Mouse (Mus musculus) limb, embryonic 15.5 days (tissue): Measurements from ENCODE around the gene Nr6a1. TPM values are rescaled to one million over a fixed set of nuclear protein-coding genes. Genes with fewer than 3 reads are reported as not detected.

Experiments
- ATAC-seq: fragments of 200-750 bp; cut with Nextera tagmentation; 2 replicates; pipeline ENCODE4 v1.8.0; 2017; ENCODE audit warnings: low read depth, moderate TSS enrichment; ENCODE audit not compliant: insufficient number of reproducible peaks, low FRiP score, low TSS enrichment
- H3K27ac ChIP-seq: fragments of 300-500 bp; sonication (generic); 2 replicates; pipeline ENCODE4 v1.5.1; 2015; ENCODE audit warnings: moderate library complexity, mild to moderate bottlenecking, inconsistent platforms
- H3K27me3 ChIP-seq: fragments of 300-500 bp; sonication (generic); 2 replicates; pipeline ENCODE4 v1.6.1; 2015; ENCODE audit warnings: inconsistent platforms
- H3K36me3 ChIP-seq: fragments of 300-500 bp; sonication (generic); 2 replicates; pipeline ENCODE4 v1.6.1; 2015; ENCODE audit warnings: inconsistent platforms
- H3K4me1 ChIP-seq: fragments of 300-500 bp; sonication (generic); 2 replicates; pipeline ENCODE4 v1.6.1; 2015; ENCODE audit warnings: inconsistent platforms
- H3K4me2 ChIP-seq: fragments of 300-500 bp; sonication (generic); 2 replicates; pipeline ENCODE4 v1.6.1; 2015; ENCODE audit warnings: mild to moderate bottlenecking, inconsistent platforms
- H3K4me3 ChIP-seq: fragments of 300-500 bp; sonication (generic); 2 replicates; pipeline ENCODE4 v1.5.1; 2015; ENCODE audit warnings: mild to moderate bottlenecking, inconsistent platforms
- H3K9ac ChIP-seq: fragments of 300-500 bp; sonication (generic); 2 replicates; pipeline ENCODE4 v1.6.1; 2015; ENCODE audit warnings: inconsistent platforms
- H3K9me3 ChIP-seq: fragments of 300-500 bp; sonication (generic); 2 replicates; pipeline ENCODE4 v1.6.1; 2016; ENCODE audit warnings: inconsistent platforms
- WGBS: fragments of 180-500 bp; shearing (Covaris S2); methylation state at CpG from one replicate; pipeline ENCODE4 v1.1.7; 2015; 5-methylcytosine and 5-hydroxymethylcytosine counted together
- polyA plus RNA-seq: library from polyadenylated mRNA; unstranded; fragments of >200 nt; fragmentation: Nextera tagmentation; extraction: Ambion mirVana; gene quantifications from 2 replicates; pipeline ENCODE4 v1.2.1, GENCODE M21; 2015

The Nr6a1 gene
- polyA plus RNA-seq, 1 experiment from 2014 or later = 1.1 TPM

DNA sequence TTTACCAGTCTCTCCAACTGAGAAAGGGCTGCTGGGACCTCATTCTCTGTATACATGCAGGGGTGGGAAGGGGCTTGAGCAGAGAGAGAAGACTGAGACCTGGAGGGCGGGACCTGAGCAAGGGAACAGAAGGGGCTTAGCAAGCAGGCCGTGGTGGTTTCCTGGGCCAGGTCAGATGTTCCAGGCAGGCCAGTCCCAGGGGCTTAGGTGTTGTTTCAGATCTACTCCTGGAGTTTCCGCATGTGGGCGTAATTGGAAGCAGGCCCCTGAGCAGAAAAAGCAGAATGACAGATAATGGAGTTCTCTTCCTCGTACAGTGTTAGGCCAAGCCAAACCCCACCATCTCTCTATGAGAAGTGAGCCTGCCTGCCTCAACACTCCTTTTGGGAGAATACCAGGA is 7.4 kb upstream of the Nr6a1 start:
- Histone ChIP-seq H3K9me3 (no peaks in the 10 kb centered on the region), H3K4me3 (no peak overlapping the region), H3K4me1 (peaks cover 31% of the 10 kb centered on the region), H3K9ac (no peak overlapping the region), H3K27ac (no peak overlapping the region), H3K27me3 (peaks cover 4% of the 10 kb centered on the region; the same call in 1 of the 2 replicates), H3K4me2 (no peak overlapping the region), H3K36me3 (no peaks in the 10 kb centered on the region)
- ATAC-seq = no peak
- 33% methylated on average over 5 of the region's 5 CpGs for WGBS

GRCm38 (mm10) chr2:38933931-38934330 is 6.4 kb upstream of the Nr6a1 start:
- H3K9ac ChIP-seq = no peak overlapping the region
- no peak overlapping the region for H3K4me3 ChIP-seq
- no peaks in the 10 kb centered on the region for H3K36me3 ChIP-seq
- peaks cover 4% of the 10 kb centered on the region; the same call in 1 of the 2 replicates for H3K27me3 ChIP-seq
- peaks cover 31% of the 10 kb centered on the region for H3K4me1 ChIP-seq
- no peak overlapping the region for H3K4me2 ChIP-seq
- H3K27ac ChIP-seq = peak overlapping the region; percentile 59
- 12% methylated on average over 2 of the region's 2 CpGs for WGBS
- H3K9me3 ChIP-seq = no peaks in the 10 kb centered on the region
- no peak for ATAC-seq

DNA sequence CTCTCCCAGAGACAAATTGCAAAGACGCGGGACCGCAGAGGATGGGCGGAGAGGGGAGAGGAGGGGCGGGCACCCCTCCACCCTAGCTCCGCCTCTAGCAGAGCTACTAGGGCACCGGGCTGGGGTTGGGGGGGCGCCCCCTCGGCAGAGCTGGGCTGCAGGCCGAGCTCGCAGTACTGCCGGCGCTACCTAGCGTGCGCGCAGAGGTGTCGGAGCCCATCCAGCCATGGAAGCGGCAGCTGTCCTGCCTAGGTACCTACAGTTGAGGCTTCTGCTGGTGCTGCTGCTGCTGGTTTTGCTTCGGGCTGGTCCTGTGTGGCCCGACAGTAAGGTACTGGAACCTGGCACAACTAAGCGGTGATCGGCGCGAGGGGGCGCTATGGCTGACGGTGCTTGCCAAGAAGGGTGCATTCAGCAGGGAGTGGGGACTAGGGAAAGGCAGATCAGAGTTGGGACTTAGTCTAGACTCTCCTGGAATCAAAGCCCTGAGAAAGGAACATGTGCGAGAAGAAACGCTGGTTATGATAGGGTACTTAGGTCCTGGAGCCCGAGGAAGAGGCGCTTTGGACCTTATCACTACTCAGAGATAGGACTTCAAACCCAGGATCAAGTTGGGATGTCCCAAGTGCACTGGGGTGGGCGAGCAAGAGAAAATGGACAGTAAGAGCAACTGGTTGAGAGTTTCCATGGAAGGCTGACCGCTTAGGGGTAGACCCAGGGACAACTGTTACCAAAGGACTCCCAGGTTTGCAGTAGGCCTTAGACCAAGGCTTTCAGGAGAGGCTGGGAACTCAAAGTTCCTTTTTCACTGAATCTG is 4.6 kb upstream of the Nr6a1 start, which contains the start of gene Olfml2a:
Olfml2a (plus strand) TSS at position 128 of the 817 bp plus-strand sequence.
- H3K9me3 ChIP-seq = no peaks in the 10 kb centered on the region
- 0 out of 2 replicates have a peak within 1 kb of the TSS, but pooled peaks have one; percentile 31 for H3K9ac ChIP-seq
- H3K4me1 ChIP-seq = peaks cover 34% of the 10 kb centered on the region
- H3K27me3 ChIP-seq = peaks cover 4% of the 10 kb centered on the region; the same call in 1 of the 2 replicates
- no peaks in the 10 kb centered on the region for H3K36me3 ChIP-seq
- no peak within 1 kb of the TSS; the same call in 1 of the 2 replicates for H3K27ac ChIP-seq
- WGBS = 9% methylated on average over 30 of the region's 32 CpGs
- peak within 1 kb of the TSS; percentile 48 for H3K4me3 ChIP-seq
- peak within 1 kb of the TSS; percentile 89 for H3K4me2 ChIP-seq
- peak; percentile 79 for ATAC-seq

GRCm38 (mm10) chr2:38930269-38930668 is 2.8 kb upstream of the Nr6a1 start:
- Histone ChIP-seq H3K4me3 (no peak overlapping the region), H3K9me3 (no peaks in the 10 kb centered on the region), H3K36me3 (no peaks in the 10 kb centered on the region), H3K27ac (no peak overlapping the region), H3K4me2 (no peak overlapping the region), H3K27me3 (peaks cover 4% of the 10 kb centered on the region; the same call in 1 of the 2 replicates), H3K9ac (no peak overlapping the region), H3K4me1 (peaks cover 37% of the 10 kb centered on the region)
- no peak for ATAC-seq
- 51% methylated on average over 2 of the region's 2 CpGs for WGBS

DNA sequence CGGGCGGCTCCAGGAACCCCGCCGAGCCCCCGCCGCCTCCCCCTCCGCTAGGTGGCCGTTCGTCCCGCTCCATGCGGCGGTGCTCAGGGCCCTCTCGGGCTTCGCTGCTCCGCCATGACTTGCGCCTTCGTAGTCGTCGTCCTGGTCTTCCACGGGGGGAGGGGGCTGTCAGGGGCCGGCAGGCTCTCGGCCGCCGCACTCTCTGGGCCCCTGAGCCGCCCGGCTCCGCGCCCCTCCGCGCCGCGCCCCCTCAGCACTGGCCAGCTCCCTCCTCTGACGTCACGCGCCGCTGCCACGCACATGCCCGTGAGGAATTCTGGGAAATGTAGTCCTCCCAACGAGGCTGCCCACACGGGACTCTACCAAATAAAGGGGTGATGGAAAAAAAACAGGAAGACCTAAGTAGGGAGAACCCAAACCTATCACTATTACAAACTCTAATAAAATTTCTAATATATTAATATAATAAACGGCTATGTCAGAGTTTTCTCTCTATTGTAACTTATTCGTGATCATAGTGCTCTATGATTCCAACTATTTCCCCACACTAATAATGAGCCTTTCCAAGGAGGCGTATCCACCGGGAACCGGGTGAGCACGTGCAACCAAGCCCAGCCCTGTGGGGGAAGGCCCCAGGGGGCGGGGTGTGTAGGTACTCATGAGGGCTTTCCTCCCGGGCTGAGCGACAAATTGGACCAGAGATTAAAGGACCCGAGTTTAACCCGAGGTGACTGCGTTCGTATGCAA is 1.2 kb downstream of the Nr6a1 start:
- peak overlapping the region; percentile 77 for H3K4me3 ChIP-seq
- no peaks in the 10 kb centered on the region for H3K36me3 ChIP-seq
- no peak overlapping the region for H3K27ac ChIP-seq
- under 1% methylated on average over 42 of the region's 53 CpGs for WGBS
- H3K9me3 ChIP-seq = no peaks in the 10 kb centered on the region
- H3K27me3 ChIP-seq = peaks cover 6% of the 10 kb centered on the region; the same call in 1 of the 2 replicates
- peak overlapping the region; percentile 42 for H3K9ac ChIP-seq
- H3K4me2 ChIP-seq = peak overlapping the region; percentile 94
- peak; percentile 95 for ATAC-seq
- H3K4me1 ChIP-seq = peaks cover 17% of the 10 kb centered on the region

- Histone ChIP-seq H3K4me2 (peak overlapping the region; percentile 94), H3K4me1 (peaks cover 15% of the 10 kb centered on the region), H3K9ac (peak overlapping the region; percentile 42), H3K36me3 (no peaks in the 10 kb centered on the region), H3K27me3 (peaks cover 6% of the 10 kb centered on the region; the same call in 1 of the 2 replicates), H3K4me3 (peak overlapping the region; percentile 77), H3K9me3 (no peaks in the 10 kb centered on the region), H3K27ac (no peak overlapping the region)
- ATAC-seq = peak; percentile 40
- under 1% methylated on average over 45 of the region's 51 CpGs for WGBS
Measured at GRCm38 (mm10) chr2:38925171-38926080, 2.1 kb downstream of the Nr6a1 start.

GRCm38 (mm10) chr2:38924571-38924970 is 2.9 kb downstream of the Nr6a1 start:
- H3K9ac ChIP-seq = no peak overlapping the region
- 10% methylated on average over 10 of the region's 10 CpGs for WGBS
- peaks cover 15% of the 10 kb centered on the region for H3K4me1 ChIP-seq
- 0 out of 2 replicates have a peak, but pooled peaks cover 2% of the 10 kb centered on the region for H3K27me3 ChIP-seq
- no peaks in the 10 kb centered on the region for H3K36me3 ChIP-seq
- H3K27ac ChIP-seq = no peak overlapping the region
- H3K9me3 ChIP-seq = no peaks in the 10 kb centered on the region
- no peak for ATAC-seq
- peak overlapping the region; percentile 94 for H3K4me2 ChIP-seq
- peak overlapping the region; percentile 77 for H3K4me3 ChIP-seq

GRCm38 (mm10) chr2:38923911-38924310 is 3.6 kb downstream of the Nr6a1 start:
- Histone ChIP-seq H3K27ac (no peak overlapping the region), H3K36me3 (no peaks in the 10 kb centered on the region), H3K9ac (no peak overlapping the region), H3K4me3 (no peak overlapping the region), H3K4me2 (no peak overlapping the region), H3K9me3 (no peaks in the 10 kb centered on the region), H3K4me1 (peaks cover 15% of the 10 kb centered on the region), H3K27me3 (0 out of 2 replicates have a peak, but pooled peaks cover 2% of the 10 kb centered on the region)
- ATAC-seq = no peak
- 52% methylated on average over 2 of the region's 2 CpGs for WGBS

DNA sequence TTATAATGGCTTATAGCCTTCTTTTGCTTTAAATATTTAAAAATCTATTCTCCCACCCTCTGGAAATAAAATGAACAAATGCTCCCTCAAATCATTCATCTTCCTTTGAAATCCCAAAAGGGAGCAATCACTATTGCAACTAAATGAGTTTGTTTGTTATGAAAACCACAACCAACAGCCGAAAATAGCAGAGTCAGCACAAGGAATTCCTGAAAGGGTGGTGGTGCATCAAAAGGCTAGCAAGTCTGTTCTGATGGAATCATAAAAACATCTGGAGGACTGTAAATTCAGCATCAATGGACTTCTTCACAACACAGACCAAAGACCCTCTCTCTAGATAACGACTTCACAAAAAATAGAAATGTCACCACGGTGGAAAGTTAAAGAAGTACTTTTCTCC is 4.0 kb downstream of the Nr6a1 start:
- H3K27ac ChIP-seq = no peak overlapping the region
- H3K4me1 ChIP-seq = peaks cover 15% of the 10 kb centered on the region
- H3K4me2 ChIP-seq = no peak overlapping the region
- 0 out of 2 replicates have a peak, but pooled peaks cover 2% of the 10 kb centered on the region for H3K27me3 ChIP-seq
- H3K36me3 ChIP-seq = no peaks in the 10 kb centered on the region
- no peak overlapping the region for H3K4me3 ChIP-seq
- H3K9ac ChIP-seq = no peak overlapping the region
- H3K9me3 ChIP-seq = no peaks in the 10 kb centered on the region
- WGBS = 35% methylated on average over 3 of the region's 3 CpGs
- ATAC-seq = no peak

- H3K36me3 ChIP-seq = no peaks in the 10 kb centered on the region
- no peak overlapping the region for H3K4me2 ChIP-seq
- H3K9me3 ChIP-seq = no peaks in the 10 kb centered on the region
- 0 out of 2 replicates have a peak, but pooled peaks cover 2% of the 10 kb centered on the region for H3K27me3 ChIP-seq
- H3K9ac ChIP-seq = no peak overlapping the region
- H3K4me1 ChIP-seq = peaks cover 9% of the 10 kb centered on the region
- no peak overlapping the region for H3K27ac ChIP-seq
- 22% methylated on average over 1 of the region's 1 CpGs for WGBS
- no peak overlapping the region for H3K4me3 ChIP-seq
- ATAC-seq = no peak
Measured at GRCm38 (mm10) chr2:38921374-38921773, 6.1 kb downstream of the Nr6a1 start.
